Mouse (Mus musculus): ENCODE measurements around the gene Gpr160.
"Not testable (repeated sequence)": the region's sequence is repeated elsewhere in the genome, so short reads cannot be mapped to it uniquely, and the experiment has no call there.

Gene Gpr160

GRCm38 (mm10) chr3:30855604-30856458 is at the start of gene Gpr160:
Gpr160 (plus strand) TSS chr3:30855950.
- DNase-seq (ENCODE audit: low spot score in 2 of 2): peak; percentile 40 to 55

GRCm38 (mm10) chr3:30812881-30813280 is 42.9 kb upstream of the Gpr160 start:
- no peak for DNase-seq (ENCODE audit: low spot score in 2 of 2)

GRCm38 (mm10) chr3:30818630-30819125 is 37.1 kb upstream of the Gpr160 start:
- DNase-seq (ENCODE audit: low spot score in 2 of 2): no peak

GRCm38 (mm10) chr3:30822163-30822562 is 33.6 kb upstream of the Gpr160 start:
- no peak for DNase-seq (ENCODE audit: low spot score in 2 of 2)

- DNase-seq (ENCODE audit: low spot score in 2 of 2): no peak
Measured at GRCm38 (mm10) chr3:30826069-30826468, 29.7 kb upstream of the Gpr160 start.

- DNase-seq (ENCODE audit: low spot score in 2 of 2): no peak
Measured at GRCm38 (mm10) chr3:30831848-30832606, 23.7 kb upstream of the Gpr160 start.

GRCm38 (mm10) chr3:30833254-30833653 is 22.5 kb upstream of the Gpr160 start:
- no peak for DNase-seq (ENCODE audit: low spot score in 2 of 2)

- no peak for DNase-seq (ENCODE audit: low spot score in 2 of 2)
Measured at GRCm38 (mm10) chr3:30845755-30846154, 10.0 kb upstream of the Gpr160 start.

GRCm38 (mm10) chr3:30847413-30847812 is 8.3 kb upstream of the Gpr160 start:
- no peak for DNase-seq (ENCODE audit: low spot score in 2 of 2)

- DNase-seq (ENCODE audit: low spot score in 2 of 2): no peak
Measured at GRCm38 (mm10) chr3:30851422-30851821, 4.3 kb upstream of the Gpr160 start.

GRCm38 (mm10) chr3:30853596-30853995 is 2.2 kb upstream of the Gpr160 start:
- no peak for DNase-seq (ENCODE audit: low spot score in 2 of 2)

- not testable (repeated sequence) for DNase-seq (ENCODE audit: low spot score in 2 of 2)
Measured at GRCm38 (mm10) chr3:30859599-30859998, 3.8 kb downstream of the Gpr160 start.

GRCm38 (mm10) chr3:30860705-30861104 is 5.0 kb downstream of the Gpr160 start:
- no peak for DNase-seq (ENCODE audit: low spot score in 2 of 2)

GRCm38 (mm10) chr3:30863712-30864435 is 8.1 kb downstream of the Gpr160 start:
- DNase-seq (ENCODE audit: low spot score in 2 of 2): no peak

- DNase-seq (ENCODE audit: low spot score in 2 of 2): no peak
Measured at GRCm38 (mm10) chr3:30864640-30865039, 8.9 kb downstream of the Gpr160 start.

GRCm38 (mm10) chr3:30868176-30868575 is 12.4 kb downstream of the Gpr160 start:
- DNase-seq (ENCODE audit: low spot score in 2 of 2): no peak

GRCm38 (mm10) chr3:30868625-30869024 is 12.9 kb downstream of the Gpr160 start:
- DNase-seq (ENCODE audit: low spot score in 2 of 2): no peak

- no peak for DNase-seq (ENCODE audit: low spot score in 2 of 2)
Measured at GRCm38 (mm10) chr3:30869995-30870394, 14.2 kb downstream of the Gpr160 start.

- no peak for DNase-seq (ENCODE audit: low spot score in 2 of 2)
Measured at GRCm38 (mm10) chr3:30876709-30877108, 21.0 kb downstream of the Gpr160 start.

GRCm38 (mm10) chr3:30887449-30887848 is 31.7 kb downstream of the Gpr160 start:
- DNase-seq (ENCODE audit: low spot score in 2 of 2): no peak

GRCm38 (mm10) chr3:30889014-30889413 is 33.3 kb downstream of the Gpr160 start:
- DNase-seq (ENCODE audit: low spot score in 2 of 2): no peak

GRCm38 (mm10) chr3:30896721-30897120 is 41.0 kb downstream of the Gpr160 start:
- no peak for DNase-seq (ENCODE audit: low spot score in 2 of 2)
